Mouse (Mus musculus) urinary bladder, postnatal 10 days (tissue): ENCODE measurements around the gene Rbm34.
"Not testable (repeated sequence)": the region's sequence is repeated elsewhere in the genome, so short reads cannot be mapped to it uniquely, and the experiment has no call there.

ENCODE experiments used
- DNase-seq: peaks from one replicate; pipeline ENCODE4 v3.0.0; 2022; ENCODE audit warnings: low spot score

The Rbm34 gene

GRCm38 (mm10) chr8:126919255-126919654 is 51.6 kb downstream of the Rbm34 start:
- DNase-seq, result no peak

- DNase-seq, result no peak
These were observed 52.5 kb downstream of the Rbm34 start for GRCm38 (mm10) chr8:126918356-126918755.

GRCm38 (mm10) chr8:126917179-126917905 is 53.5 kb downstream of the Rbm34 start:
- DNase-seq, result no peak

GRCm38 (mm10) chr8:126916611-126917010 is 54.3 kb downstream of the Rbm34 start:
- DNase-seq, result no peak

GRCm38 (mm10) chr8:126914609-126915375 is 56.1 kb downstream of the Rbm34 start:
- no peak for DNase-seq

GRCm38 (mm10) chr8:126914107-126914490 is 56.8 kb downstream of the Rbm34 start:
- not testable (repeated sequence) for DNase-seq

GRCm38 (mm10) chr8:126913241-126914106 is 57.4 kb downstream of the Rbm34 start:
- no peak for DNase-seq

GRCm38 (mm10) chr8:126909371-126909802 is 61.5 kb downstream of the Rbm34 start:
- DNase-seq, result no peak

GRCm38 (mm10) chr8:126908805-126909204 is 62.1 kb downstream of the Rbm34 start:
- no peak for DNase-seq

- no peak for DNase-seq
These were observed 62.9 kb downstream of the Rbm34 start for GRCm38 (mm10) chr8:126907968-126908367.

- no peak for DNase-seq
These were observed 63.5 kb downstream of the Rbm34 start for GRCm38 (mm10) chr8:126907374-126907773.

- no peak for DNase-seq
These were observed 65.5 kb downstream of the Rbm34 start for GRCm38 (mm10) chr8:126905387-126905786.

- DNase-seq, result no peak
These were observed 66.9 kb downstream of the Rbm34 start for GRCm38 (mm10) chr8:126903927-126904326.

- DNase-seq, result no peak
These were observed 67.5 kb downstream of the Rbm34 start for GRCm38 (mm10) chr8:126903224-126903895.

GRCm38 (mm10) chr8:126901612-126902011 is 69.3 kb downstream of the Rbm34 start:
- no peak for DNase-seq

GRCm38 (mm10) chr8:126901049-126901448 is 69.8 kb downstream of the Rbm34 start:
- no peak for DNase-seq
